Mouse (Mus musculus): ENCODE results near the gene Tcf7l2.

Tcf7l2 gene

DNA sequence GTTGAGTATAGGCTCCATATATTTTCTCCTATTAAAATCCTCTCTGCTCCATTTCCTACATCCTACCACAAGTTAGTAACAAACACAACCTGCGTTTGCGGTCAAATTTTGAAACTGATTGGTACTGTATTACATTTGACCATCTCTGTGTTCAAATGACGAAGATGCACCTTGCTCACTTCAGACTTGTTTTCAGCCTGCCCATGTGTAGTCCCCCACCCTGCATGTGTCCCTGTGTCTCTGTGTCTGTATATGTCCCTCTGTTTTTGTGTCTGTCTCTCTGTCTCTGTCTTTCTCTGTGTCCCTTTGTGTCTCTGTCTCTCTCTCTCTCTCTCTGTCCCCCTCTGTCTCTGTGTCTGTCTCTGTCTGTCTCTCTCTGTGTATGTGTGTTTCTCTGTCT lies 222.8 kb downstream of the Tcf7l2 start:
- DNase-seq = no peak

DNA sequence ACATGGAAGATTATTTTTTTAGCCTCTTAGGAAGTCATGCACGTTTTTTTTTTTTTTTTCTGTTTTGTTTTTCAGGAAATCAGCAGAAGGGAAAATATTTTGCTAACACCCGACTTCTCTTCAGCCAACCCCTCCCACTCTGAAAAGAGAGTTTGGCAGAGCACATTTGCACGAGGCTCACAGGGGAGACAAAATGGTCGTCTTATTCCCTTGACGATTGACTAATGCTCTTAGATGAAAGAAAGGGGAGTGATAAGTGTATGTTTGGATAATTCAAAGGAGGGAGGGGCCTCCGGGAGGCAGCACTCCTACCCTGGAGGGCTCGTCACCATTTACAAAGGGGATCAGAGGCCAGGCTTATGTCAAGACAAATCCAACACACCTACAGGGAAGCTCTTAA lies 224.4 kb downstream of the Tcf7l2 start:
- no peak for DNase-seq

DNA sequence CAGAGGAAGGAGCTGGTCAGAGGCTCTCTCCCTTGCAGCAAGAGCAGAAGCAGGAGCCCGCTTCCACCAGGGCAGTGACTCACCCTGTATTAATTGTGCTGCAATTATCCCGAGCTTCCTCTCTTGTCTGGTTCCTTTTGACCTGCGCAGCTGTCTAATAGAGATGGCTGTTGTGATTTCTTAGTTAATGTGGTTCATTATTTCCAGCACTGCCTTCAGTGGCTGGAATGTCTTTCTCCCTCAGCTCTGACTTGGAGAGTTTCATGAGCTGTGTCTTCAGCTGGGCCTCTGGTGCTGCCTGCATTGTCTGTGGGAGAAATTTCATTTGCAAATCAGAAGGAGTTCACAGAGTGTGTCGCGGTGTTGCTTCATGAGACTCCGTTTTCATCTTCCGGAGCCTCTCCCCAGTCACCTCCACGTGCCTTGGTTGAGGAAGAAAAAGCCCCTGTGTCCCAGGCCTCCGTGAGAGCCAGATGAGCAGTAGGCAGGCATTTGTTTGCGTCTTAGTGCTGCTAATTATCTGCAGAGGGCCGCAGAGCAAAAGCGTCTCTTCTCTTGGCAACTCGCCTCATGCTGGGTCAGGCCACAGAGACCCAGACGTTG lies 228.4 kb downstream of the Tcf7l2 start:
- DNase-seq = no peak

- no peak for DNase-seq
Measured at GRCm38 (mm10) chr19:55976073-55976472, 234.5 kb downstream of the Tcf7l2 start.
